Comparison of ENCODE assay signal across 9 mouse cellular contexts in the genomic region with DNA sequence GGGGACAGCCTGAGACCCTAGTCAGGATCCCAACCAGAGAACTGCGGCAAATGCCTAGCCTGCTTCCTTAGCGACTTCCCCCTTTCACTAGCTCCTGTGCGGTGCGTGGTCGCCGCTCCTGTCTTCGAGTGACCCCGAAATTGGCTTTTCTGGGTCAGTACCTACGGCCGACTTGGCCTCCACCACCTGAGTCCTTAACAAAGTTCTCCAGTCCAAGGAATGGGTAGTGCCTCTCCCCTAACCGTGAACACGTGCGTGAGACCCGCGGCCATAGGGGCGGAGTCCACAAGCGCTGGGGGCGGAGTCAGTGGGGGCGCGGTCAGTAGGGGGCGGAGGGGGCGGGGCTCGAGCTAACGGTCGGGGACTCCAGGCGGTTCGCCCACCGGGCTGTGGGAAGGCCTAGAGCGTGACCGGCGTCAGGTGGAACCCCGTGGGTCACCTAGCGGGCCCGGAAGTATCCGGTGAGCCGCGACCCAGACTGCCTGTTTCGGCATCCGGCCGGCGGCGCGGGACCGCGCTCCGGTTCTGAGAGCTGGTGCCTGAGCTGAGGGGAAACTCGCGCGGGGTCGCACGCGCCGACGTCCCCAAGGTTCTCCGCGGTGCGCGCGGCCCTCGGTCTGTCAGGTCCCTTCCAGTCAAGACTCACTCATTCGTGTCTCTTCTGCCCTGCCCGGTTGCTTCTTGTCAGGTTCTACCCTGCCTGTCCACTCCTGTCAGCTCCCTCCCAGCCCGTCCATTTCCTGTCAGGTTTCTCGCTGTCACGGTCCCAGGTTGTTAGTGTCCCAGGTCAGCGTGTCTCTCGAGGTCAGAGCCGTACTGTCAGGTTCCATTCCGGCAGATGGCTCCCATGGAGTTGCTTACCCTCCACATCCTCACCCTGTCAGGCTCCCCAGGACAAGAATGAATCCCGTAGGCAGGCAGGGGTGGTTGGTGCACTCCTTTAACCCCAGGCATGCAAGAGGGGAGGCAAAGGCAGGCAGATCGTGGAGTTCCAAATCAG. TPM values are rescaled to one million over a fixed set of nuclear protein-coding genes. Genes with fewer than 3 reads are reported as not detected.
DNase-seq lines count a peak whose midpoint lies in the region; ATAC-seq and TF ChIP-seq lines count a peak whose summit lies in the region.
"Had no signal": no experiment of that assay in that cellular context is flagged by ENCODE, and none has a peak within 500 bp of the region (broad histone marks: within the 10 kb centered on the region; RNA-seq: fewer than 3 reads in every experiment).

A gene (plus strand): TSS at position 338 of the 1,000 bp plus-strand sequence.

- intact Hi-C loops in heart, postnatal 36 days (cut with DNase I), result no loop called here

- H3K4me3 ChIP-seq in G1E (ENCODE audit: low read depth, low read length), result peak within 1 kb of the TSS; percentile 80
- peak within 1 kb of the TSS; percentile 58 for H3K4me3 ChIP-seq in forebrain, embryonic 11.5 days (ENCODE audit: low read depth, low read length)
- peak within 1 kb of the TSS; percentile 63 for H3K4me3 ChIP-seq in layer of hippocampus, adult 2 months

- no peak within 1 kb of the TSS for H3K27ac ChIP-seq in forebrain, embryonic 11.5 days (ENCODE audit: low read depth, low read length)
- no peak within 1 kb of the TSS for H3K27ac ChIP-seq in layer of hippocampus, adult 2 months

- no peaks in the 10 kb centered on the region for H3K9me3 ChIP-seq in G1E (replicated peaks)
- no peaks in the 10 kb centered on the region for H3K9me3 ChIP-seq in forebrain, embryonic 11.5 days (ENCODE audit: control insufficient read depth, low read length)

- under 1% methylated on average over 71 of the region's 71 CpGs for WGBS in forebrain, embryonic 11.5 days

- no peak for TF ChIP-seq CTCF in G1E (IDR thresholded peaks at IDR 0.05; ENCODE audit: low read depth, low read length)
- no peak for TF ChIP-seq CTCF in layer of hippocampus, adult 2 months (conservative IDR thresholded peaks at IDR 0.05)

- DNase-seq in G1E (ENCODE audit: low spot score), result peak; percentile 77
- peak; percentile 49 for DNase-seq in c-Kit-negative CD71-positive TER-119-positive erythroid progenitor cells, embryonic 14.5 days (ENCODE audit: low read depth, low spot score)
- DNase-seq in forebrain, embryonic 11.5 days (ENCODE audit: low spot score), result peak; percentile 91
- peak; percentile 58 to 64 for DNase-seq in heart, postnatal 36 days
- no peak for DNase-seq in layer of hippocampus, adult 2 months (ENCODE audit: low spot score in 2 of 2)
- peak; percentile 70 for DNase-seq in lung, postnatal 14 days
- peak; percentile 78 for DNase-seq in ovary, postnatal 36 days (ENCODE audit: low spot score)
- peak; percentile 86 for DNase-seq in thymus, postnatal 4 days

- no peaks in the 10 kb centered on the region for H3K36me3 ChIP-seq in G1E (replicated peaks)
- H3K36me3 ChIP-seq in forebrain, embryonic 11.5 days (ENCODE audit: control insufficient read depth, insufficient read depth, low read length), result no peaks in the 10 kb centered on the region

- 0 out of 2 replicates have a peak, but pooled peaks cover 2% of the 10 kb centered on the region for H3K27me3 ChIP-seq in G1E (ENCODE audit: insufficient read depth, low read length)
- H3K27me3 ChIP-seq in forebrain, embryonic 11.5 days (ENCODE audit: control insufficient read depth, insufficient read depth, low read length), result peaks cover 23% of the 10 kb centered on the region

- ATAC-seq in G1E (ENCODE audit: extremely low read depth, insufficient number of reproducible peaks, low FRiP score, poor library complexity, severe bottlenecking), result peak; percentile 79
- peak; percentile 74 for ATAC-seq in forebrain, embryonic 11.5 days (replicated peaks; ENCODE audit: low FRiP score)

- peak within 1 kb of the TSS; percentile 86 for H3K4me2 ChIP-seq in forebrain, embryonic 11.5 days (ENCODE audit: low read depth, low read length, severe bottlenecking)

- peaks cover 12% of the 10 kb centered on the region for H3K4me1 ChIP-seq in G1E (ENCODE audit: insufficient read depth, low read depth, low read length)
- H3K4me1 ChIP-seq in forebrain, embryonic 11.5 days (replicated peaks; ENCODE audit: control insufficient read depth, insufficient read depth, low read length), result no peaks in the 10 kb centered on the region

- peak within 1 kb of the TSS; percentile 59 for H3K9ac ChIP-seq in forebrain, embryonic 11.5 days (ENCODE audit: low read length)

RNA-seq across cellular contexts. Expression of the gene that starts here (rescaled TPM):
- 7.6 and 8.4 TPM in 2 replicates for total RNA-seq in G1E (2014; fragmentation: Nextera tagmentation)
- 1.9 and 2.1 TPM in 2 replicates for total RNA-seq in G1E (2017)
- 0.07 and 0.13 TPM in 2 replicates for polyA plus RNA-seq in G1E (2012)
- polyA plus RNA-seq in forebrain, embryonic 11.5 days (2014; fragmentation: Nextera tagmentation; extraction: Ambion mirVana), result not detected in 2 replicates
- not detected for total RNA-seq in heart, postnatal 36 days (2021)
- not detected for total RNA-seq in layer of hippocampus, adult 2 months (2021)
- total RNA-seq: left cerebral cortex, adult 8-10 months had no signal

Comparison
In these comparisons a context has a peak if more than half of its experiments do, and no peak if none do; other contexts are left out.
1. Peak in DNase-seq, ATAC-seq, H3K4me3 ChIP-seq, H3K9ac ChIP-seq and H3K4me2 ChIP-seq in forebrain, embryonic 11.5 days; RNA of the gene not detected or under 1 TPM.
2. Peak in DNase-seq in heart, postnatal 36 days; RNA of the gene not detected or under 1 TPM.
3. DNase-seq: peak in G1E (single experiment), c-Kit-negative CD71-positive TER-119-positive erythroid progenitor cells, embryonic 14.5 days (single experiment), lung, postnatal 14 days (single experiment), ovary, postnatal 36 days (single experiment) and thymus, postnatal 4 days (single experiment); none in layer of hippocampus, adult 2 months (0 of 2).
4. Peak in every context shown above with its lines, with median percentiles within 50 percentile points of each other: H3K4me3 ChIP-seq.